In the genomic region with DNA sequence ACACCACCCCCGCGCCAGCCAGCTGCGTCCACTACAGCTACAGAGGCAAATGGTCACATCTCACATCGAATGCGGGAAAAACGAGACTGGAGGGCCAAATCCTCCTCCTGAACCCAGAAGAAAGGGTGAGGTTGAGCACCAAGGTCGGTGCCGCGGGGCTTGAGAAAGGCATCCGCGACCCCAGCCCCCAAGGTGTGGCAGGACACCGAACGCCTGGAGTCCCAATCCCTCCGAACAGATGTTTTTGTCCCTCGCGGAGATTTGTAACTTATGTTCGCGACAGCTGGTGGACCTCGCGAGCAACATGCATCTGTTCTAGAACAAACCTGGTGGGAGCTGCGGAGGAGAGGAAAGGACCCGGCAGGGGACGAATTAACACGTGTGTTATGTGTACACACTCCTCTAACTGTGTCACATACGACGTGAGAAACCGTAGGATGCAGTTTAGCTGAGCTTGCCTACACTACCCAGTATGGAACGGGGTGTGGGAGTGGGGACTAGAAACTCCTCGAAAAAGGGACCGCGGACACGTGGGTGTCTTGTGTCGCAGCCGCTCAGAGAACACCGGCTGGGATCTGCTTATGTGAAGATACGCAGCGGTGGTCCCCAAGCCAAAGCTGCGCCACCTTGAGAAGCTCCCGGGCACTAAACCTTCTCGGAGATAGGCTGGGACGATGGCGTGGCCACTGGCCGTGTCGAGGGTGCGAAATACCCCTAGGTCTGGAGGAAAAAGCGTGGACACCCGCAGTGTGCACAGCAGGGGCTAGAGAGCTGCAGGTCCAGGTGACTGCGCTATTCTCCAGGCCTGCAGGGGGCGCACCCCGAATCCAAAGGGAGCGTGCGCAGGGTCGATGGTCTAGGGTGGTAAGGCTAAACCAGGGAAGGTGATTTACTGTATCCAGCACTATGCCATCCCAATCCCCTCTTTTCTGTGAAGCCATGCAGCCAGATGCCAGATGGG, we compare ENCODE assay signal across 10 mouse cellular contexts. TPM values are rescaled to one million over a fixed set of nuclear protein-coding genes. Genes with fewer than 3 reads are reported as not detected.
A peak's percentile ranks its signal among the peaks of the same experiment; 100 is the strongest.
DNase-seq lines count a peak whose midpoint lies in the region; ATAC-seq and TF ChIP-seq lines count a peak whose summit lies in the region.
"Had no signal": no experiment of that assay in that cellular context is flagged by ENCODE, and none has a peak within 500 bp of the region (broad histone marks: within the 10 kb centered on the region; RNA-seq: fewer than 3 reads in every experiment).

No protein-coding gene starts in this region.

- H3K4me2 ChIP-seq in forebrain, embryonic 15.5 days (replicated peaks), result no peak overlapping the region
- H3K4me2 ChIP-seq in lung, embryonic 14.5 days, result 0 out of 2 replicates have a peak overlapping the region, but pooled peaks have one; percentile 2
- 0 out of 2 replicates have a peak overlapping the region, but pooled peaks have one; percentile 13 for H3K4me2 ChIP-seq in hindbrain, embryonic 13.5 days
- H3K4me2 ChIP-seq in neural tube, embryonic 13.5 days, result 0 out of 2 replicates have a peak overlapping the region, but pooled peaks have one; percentile 6
- H3K4me2 ChIP-seq: lung, embryonic 15.5 days had no signal

- DNase-seq in forebrain, embryonic 10.5 days (ENCODE audit: extremely low spot score, low spot score), result no peak
- peak; percentile 42 for DNase-seq in lung, embryonic 14.5 days
- no peak for DNase-seq in lung, adult 18-20 months
- no peak for DNase-seq in cerebellum, adult 8-10 months
- no peak for DNase-seq in cerebellum, adult 9-11 months

- 5% methylated on average over 53 of the region's 53 CpGs for WGBS in forebrain, embryonic 10.5 days
- whole genome bisulfite sequencing in forebrain, embryonic 15.5 days, result 3% methylated on average over 53 of the region's 53 CpGs
- 5% methylated on average over 53 of the region's 53 CpGs for WGBS in lung, embryonic 14.5 days
- WGBS in hindbrain, embryonic 13.5 days, result 4% methylated on average over 53 of the region's 53 CpGs
- 3% methylated on average over 53 of the region's 53 CpGs for WGBS in neural tube, embryonic 13.5 days

- H3K9ac ChIP-seq in forebrain, embryonic 15.5 days (replicated peaks), result no peak overlapping the region
- H3K9ac ChIP-seq in lung, embryonic 14.5 days, result no peak overlapping the region
- H3K9ac ChIP-seq in hindbrain, embryonic 13.5 days, result no peak overlapping the region
- no peak overlapping the region for H3K9ac ChIP-seq in neural tube, embryonic 13.5 days
- H3K9ac ChIP-seq: lung, embryonic 15.5 days had no signal

- H3K27me3 ChIP-seq in forebrain, embryonic 10.5 days (ENCODE audit: poor library complexity, severe bottlenecking), result peaks cover 99% of the 10 kb centered on the region
- H3K27me3 ChIP-seq in forebrain, embryonic 15.5 days, result peaks cover 88% of the 10 kb centered on the region
- H3K27me3 ChIP-seq in lung, embryonic 14.5 days (ENCODE audit: insufficient read depth, low read length), result peaks cover 59% of the 10 kb centered on the region
- peaks cover 98% of the 10 kb centered on the region for H3K27me3 ChIP-seq in hindbrain, embryonic 13.5 days
- H3K27me3 ChIP-seq in neural tube, embryonic 13.5 days, result peaks cover 99% of the 10 kb centered on the region

- ATAC-seq in forebrain, embryonic 15.5 days (replicated peaks), result no peak
- peak; percentile 21; the same call in 1 of the 2 replicates for ATAC-seq in lung, embryonic 14.5 days (ENCODE audit: insufficient read depth)
- peak; percentile 54 for ATAC-seq in hindbrain, embryonic 13.5 days (ENCODE audit: low FRiP score)
- ATAC-seq in neural tube, embryonic 13.5 days (ENCODE audit: low read depth), result 0 out of 2 replicates have a peak, but pooled peaks have one; percentile 48

- no peaks in the 10 kb centered on the region; the same call in 1 of the 2 replicates for H3K9me3 ChIP-seq in forebrain, embryonic 10.5 days
- H3K9me3 ChIP-seq in forebrain, embryonic 15.5 days, result peaks cover 4% of the 10 kb centered on the region; the same call in 1 of the 2 replicates
- no peaks in the 10 kb centered on the region for H3K9me3 ChIP-seq in lung, embryonic 14.5 days (ENCODE audit: low read depth, low read length)
- H3K9me3 ChIP-seq in hindbrain, embryonic 13.5 days, result no peaks in the 10 kb centered on the region
- H3K9me3 ChIP-seq in neural tube, embryonic 13.5 days, result peaks cover 6% of the 10 kb centered on the region; the same call in 1 of the 2 replicates
- H3K9me3 ChIP-seq: lung, embryonic 15.5 days had no signal

- no peaks in the 10 kb centered on the region for H3K36me3 ChIP-seq in forebrain, embryonic 10.5 days (replicated peaks)
- H3K36me3 ChIP-seq in forebrain, embryonic 15.5 days, result no peaks in the 10 kb centered on the region
- H3K36me3 ChIP-seq in lung, embryonic 14.5 days (ENCODE audit: insufficient read depth), result no peaks in the 10 kb centered on the region
- H3K36me3 ChIP-seq in hindbrain, embryonic 13.5 days, result no peaks in the 10 kb centered on the region
- H3K36me3 ChIP-seq in neural tube, embryonic 13.5 days, result no peaks in the 10 kb centered on the region
- H3K36me3 ChIP-seq: lung, embryonic 15.5 days had no signal

- H3K4me1 ChIP-seq in forebrain, embryonic 10.5 days, result peaks cover 8% of the 10 kb centered on the region
- no peaks in the 10 kb centered on the region for H3K4me1 ChIP-seq in forebrain, embryonic 15.5 days
- H3K4me1 ChIP-seq in lung, embryonic 14.5 days (ENCODE audit: insufficient read depth), result no peaks in the 10 kb centered on the region
- 0 out of 2 replicates have a peak, but pooled peaks cover 7% of the 10 kb centered on the region for H3K4me1 ChIP-seq in hindbrain, embryonic 13.5 days (replicated peaks)
- no peaks in the 10 kb centered on the region for H3K4me1 ChIP-seq in neural tube, embryonic 13.5 days (replicated peaks)
- H3K4me1 ChIP-seq: lung, embryonic 15.5 days had no signal

- H3K4me3 ChIP-seq in forebrain, embryonic 10.5 days, result peak overlapping the region; percentile 5; the same call in 1 of the 2 replicates
- H3K4me3 ChIP-seq in forebrain, embryonic 15.5 days, result no peak overlapping the region
- no peak overlapping the region for H3K4me3 ChIP-seq in lung, embryonic 14.5 days (ENCODE audit: low read depth, low read length)
- H3K4me3 ChIP-seq in hindbrain, embryonic 13.5 days, result peak overlapping the region; percentile 11; the same call in 1 of the 2 replicates
- no peak overlapping the region for H3K4me3 ChIP-seq in neural tube, embryonic 13.5 days
- H3K4me3 ChIP-seq: lung, embryonic 15.5 days had no signal

- peak; percentile 63 for TF ChIP-seq CTCF in lung, embryonic 14.5 days (IDR thresholded peaks at IDR 0.05; ENCODE audit: low read depth)

- no peak overlapping the region for H3K27ac ChIP-seq in forebrain, embryonic 10.5 days
- no peak overlapping the region for H3K27ac ChIP-seq in forebrain, embryonic 15.5 days (replicated peaks)
- no peak overlapping the region for H3K27ac ChIP-seq in lung, embryonic 14.5 days (ENCODE audit: low read depth)
- no peak overlapping the region for H3K27ac ChIP-seq in hindbrain, embryonic 13.5 days
- no peak overlapping the region for H3K27ac ChIP-seq in neural tube, embryonic 13.5 days (replicated peaks)
- H3K27ac ChIP-seq: lung, embryonic 15.5 days had no signal

RNA-seq across cellular contexts. Expression of a gene that starts 16.8 kb away (rescaled TPM):
- 1.0 and 1.1 TPM in 2 replicates for polyA plus RNA-seq in forebrain, embryonic 10.5 days (2016; fragmentation: Nextera tagmentation; extraction: Ambion mirVana)
- 0.18 and 0.32 TPM in 2 replicates for polyA plus RNA-seq in forebrain, embryonic 15.5 days (2015; fragmentation: Nextera tagmentation; extraction: Ambion mirVana)
- 0.08 and 0.16 TPM in 2 replicates for polyA plus RNA-seq in lung, embryonic 14.5 days (2014; fragmentation: Nextera tagmentation; extraction: Ambion mirVana)
- 8.1 and 12.2 TPM in 2 replicates for polyA plus RNA-seq in hindbrain, embryonic 13.5 days (2015; fragmentation: Nextera tagmentation; extraction: Ambion mirVana)
- polyA plus RNA-seq in neural tube, embryonic 13.5 days (2015; fragmentation: Nextera tagmentation; extraction: Ambion mirVana), result 7.6 and 7.7 TPM in 2 replicates
- polyA plus RNA-seq: C2C12 had no signal

Comparison
In these comparisons a context has a peak if more than half of its experiments do, and no peak if none do; other contexts are left out.
1. H3K4me3 ChIP-seq: peak in forebrain, embryonic 10.5 days (single experiment) and hindbrain, embryonic 13.5 days (single experiment); none in forebrain, embryonic 15.5 days (single experiment), lung, embryonic 14.5 days (single experiment) and neural tube, embryonic 13.5 days (single experiment).